Mouse (Mus musculus): Measurements from ENCODE around the gene Wipf1. TPM values are rescaled to one million over a fixed set of nuclear protein-coding genes. Genes with fewer than 3 reads are reported as not detected.
"Not testable (repeated sequence)": the region's sequence is repeated elsewhere in the genome, so short reads cannot be mapped to it uniquely, and the experiment has no call there.

The Wipf1 gene
- total RNA-seq (2021), result 10 to 100 TPM; 17.4 to 19.8 TPM
- long read RNA-seq, experiment 1, full-length matches to known transcripts, result 4 of 8 reads
- long read RNA-seq, experiment 1, partial matches to known transcripts, result 2 of 8 reads
- long read RNA-seq, experiment 1, other reads (novel, unspliced or antisense), result 2 of 8 reads
- long read RNA-seq, experiment 2, full-length matches to known transcripts, result 7 of 14 reads
- long read RNA-seq, experiment 2, partial matches to known transcripts, result 4 of 14 reads
- long read RNA-seq, experiment 2, other reads (novel, unspliced or antisense), result 3 of 14 reads

DNA sequence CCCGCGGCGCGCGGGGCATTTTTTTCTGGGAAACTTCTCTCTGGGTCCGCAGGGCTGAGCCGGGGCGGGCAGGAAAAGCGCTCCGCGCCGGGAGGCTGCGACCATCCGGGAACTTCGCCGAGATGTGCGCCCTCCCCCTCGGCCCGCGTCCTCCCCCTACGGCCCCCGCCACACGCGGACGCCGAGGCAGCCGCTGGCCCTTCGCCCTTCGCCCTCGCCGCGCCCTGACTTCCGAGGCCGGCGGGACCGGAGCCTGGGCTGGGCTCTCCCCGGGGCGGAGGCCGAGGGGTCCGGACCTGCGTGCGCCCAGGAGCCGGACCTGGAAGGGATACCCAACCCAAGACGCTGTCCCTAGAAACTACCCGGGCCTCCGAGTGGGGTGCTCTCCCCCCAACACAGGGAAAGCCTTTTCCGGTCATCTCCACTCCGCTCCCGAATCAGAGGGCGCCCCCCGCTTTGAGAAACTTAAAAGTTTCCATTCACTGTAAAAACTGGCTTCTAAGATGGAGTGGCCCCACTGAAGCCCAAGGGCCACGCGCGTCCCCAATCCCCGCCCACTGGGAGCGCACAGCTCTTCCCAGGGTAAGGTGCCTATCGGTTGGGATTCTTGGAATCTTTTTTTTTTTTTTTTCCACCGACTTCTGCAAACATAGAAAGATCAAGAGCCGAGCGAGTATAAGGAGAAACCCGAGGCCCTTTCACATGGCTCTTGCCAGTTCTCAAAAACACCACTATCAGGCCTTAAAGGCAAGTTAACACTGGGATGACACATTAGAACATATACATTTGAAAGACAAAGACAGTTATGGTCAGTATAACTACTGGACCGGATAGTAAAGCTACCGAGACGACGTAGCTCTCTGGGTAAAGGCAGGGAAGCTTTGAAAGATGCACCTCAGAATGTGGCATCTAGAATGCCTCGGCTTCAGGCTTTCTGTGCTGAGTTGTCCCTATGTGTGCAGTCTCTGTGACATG is at the start of gene Wipf1:
TSS of gene Wipf1 (minus strand) at position 379 of the 975 bp plus-strand sequence.
- DNase-seq, result peak; percentile 90
- intact Hi-C loops (cut with DNase I; ENCODE audit: low total_unique reads), result loop anchor here (5.0 kb wide), 1 partner anchor 37 kb away; no protein-coding TSS in a partner anchor

DNA sequence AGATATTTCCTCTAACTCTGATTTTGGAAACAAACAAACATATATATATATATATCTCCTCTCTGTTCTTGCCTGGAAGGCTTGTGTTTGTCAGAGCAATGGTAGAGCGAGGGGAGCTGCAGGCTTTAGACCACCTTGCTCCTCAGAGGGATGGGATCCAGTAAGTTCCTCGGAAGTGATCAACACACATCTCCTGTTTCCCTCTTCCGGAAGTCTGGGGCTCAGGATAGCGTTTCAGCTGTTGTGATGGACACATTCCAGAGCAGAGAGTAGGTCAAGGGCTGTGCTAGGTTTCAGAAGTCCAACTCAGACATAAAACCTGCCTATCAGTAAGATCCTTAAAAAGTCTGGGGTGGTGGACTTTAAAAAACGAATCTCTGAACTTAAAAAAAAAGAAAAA is 49.6 kb upstream of the Wipf1 start:
- DNase-seq, result peak; percentile 29
- intact Hi-C loops (cut with DNase I; ENCODE audit: low total_unique reads), result no loop called here

DNA sequence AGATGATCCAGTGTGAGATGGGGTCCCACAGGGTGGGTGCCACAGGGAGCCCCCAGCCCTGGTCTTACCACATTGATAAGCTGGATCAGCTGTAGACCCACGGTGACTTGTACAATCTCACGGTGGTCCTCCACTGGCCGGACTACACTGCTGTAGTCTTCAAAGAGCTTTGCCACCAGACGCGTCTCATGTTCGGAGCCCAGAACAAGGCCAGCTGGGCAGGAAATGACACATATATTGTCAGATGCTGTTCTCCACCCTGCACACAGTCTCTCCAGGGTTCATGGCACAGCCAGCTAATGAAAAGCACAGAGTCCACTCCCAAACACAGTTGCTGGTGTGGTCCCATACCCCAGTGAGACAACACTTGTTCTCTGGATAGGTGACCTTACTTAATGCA is 44.9 kb upstream of the Wipf1 start:
- intact Hi-C loops (cut with DNase I; ENCODE audit: low total_unique reads), result no loop called here
- no peak for DNase-seq

DNA sequence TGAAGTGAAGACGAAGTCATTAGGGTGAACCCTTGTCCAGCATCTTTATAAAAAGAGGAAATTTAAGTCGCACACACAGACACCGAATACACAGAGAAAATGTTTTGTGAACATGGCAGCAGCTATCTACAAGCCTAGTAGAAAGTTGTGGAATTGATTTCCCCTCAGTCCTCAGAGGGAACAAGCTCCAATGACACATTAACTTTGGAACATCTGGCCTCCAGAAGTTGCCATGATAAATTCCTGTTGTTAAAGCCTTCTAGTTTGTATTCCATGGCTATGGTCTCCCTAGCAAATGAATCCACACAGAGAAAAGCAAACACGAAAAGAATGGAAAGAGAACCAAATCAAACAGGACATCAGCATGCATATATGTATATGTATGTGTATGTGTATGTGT is 44.0 kb upstream of the Wipf1 start:
- intact Hi-C loops (cut with DNase I; ENCODE audit: low total_unique reads), result no loop called here
- DNase-seq, result no peak

DNA sequence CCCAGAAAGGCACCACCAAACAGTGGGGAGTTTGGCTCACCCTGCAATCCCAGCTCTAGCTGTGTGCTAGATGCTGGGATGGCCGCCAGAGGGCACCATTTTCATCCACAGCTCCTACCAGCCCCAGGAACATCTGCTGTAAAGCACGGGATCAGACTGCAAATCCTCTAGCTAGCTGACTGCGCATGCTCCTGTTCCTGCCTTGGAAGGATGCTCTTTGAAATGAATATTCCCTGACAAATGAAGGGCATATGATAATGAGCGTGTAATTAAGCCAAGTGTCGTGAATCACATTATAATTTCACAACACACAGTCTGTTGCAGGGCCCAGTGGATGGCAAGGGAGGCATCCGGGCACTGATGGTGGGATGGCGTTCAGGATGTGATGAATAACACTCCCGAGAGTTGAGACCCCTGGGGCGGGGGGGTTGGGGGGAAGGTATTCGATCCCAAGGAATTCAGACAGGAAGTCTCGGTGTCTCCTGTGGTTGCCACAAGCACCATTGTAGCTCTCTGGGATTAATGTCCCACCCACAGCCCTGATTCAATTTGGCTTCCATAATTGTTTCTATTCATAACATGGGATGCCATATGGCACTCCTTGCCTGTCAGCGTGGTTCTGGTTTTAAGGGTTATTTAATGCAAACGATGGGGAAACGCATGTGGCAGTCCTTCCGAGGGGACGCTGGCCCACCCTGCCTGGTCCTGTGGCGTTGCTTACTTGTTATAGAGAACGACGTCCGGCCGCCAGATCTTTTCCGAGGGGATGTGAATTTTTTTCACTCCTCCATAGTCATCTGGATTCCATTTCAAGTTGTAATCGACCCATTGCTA is 43.2 kb upstream of the Wipf1 start:
- intact Hi-C loops (cut with DNase I; ENCODE audit: low total_unique reads), result no loop called here
- DNase-seq, result peak; percentile 82

DNA sequence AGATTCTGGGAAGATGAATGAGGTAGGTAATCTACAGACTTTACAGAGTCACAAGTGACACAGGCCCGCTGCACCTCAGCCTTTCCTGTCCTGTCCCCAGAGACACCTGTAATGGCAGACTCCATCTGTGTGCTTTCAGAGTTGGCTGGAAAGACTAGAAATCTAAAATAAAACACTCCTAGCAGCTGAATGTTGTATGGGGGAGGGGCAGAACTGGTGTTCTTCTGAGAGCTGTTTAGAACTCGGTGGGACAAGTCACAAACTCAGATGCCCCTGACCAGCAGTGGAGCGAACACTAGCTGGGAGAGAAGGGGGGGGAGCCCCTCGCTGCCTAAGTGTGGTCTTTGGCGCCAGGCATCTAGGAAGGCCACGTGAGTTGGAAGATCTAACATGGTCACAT is 42.4 kb upstream of the Wipf1 start:
- DNase-seq, result no peak
- intact Hi-C loops (cut with DNase I; ENCODE audit: low total_unique reads), result no loop called here

DNA sequence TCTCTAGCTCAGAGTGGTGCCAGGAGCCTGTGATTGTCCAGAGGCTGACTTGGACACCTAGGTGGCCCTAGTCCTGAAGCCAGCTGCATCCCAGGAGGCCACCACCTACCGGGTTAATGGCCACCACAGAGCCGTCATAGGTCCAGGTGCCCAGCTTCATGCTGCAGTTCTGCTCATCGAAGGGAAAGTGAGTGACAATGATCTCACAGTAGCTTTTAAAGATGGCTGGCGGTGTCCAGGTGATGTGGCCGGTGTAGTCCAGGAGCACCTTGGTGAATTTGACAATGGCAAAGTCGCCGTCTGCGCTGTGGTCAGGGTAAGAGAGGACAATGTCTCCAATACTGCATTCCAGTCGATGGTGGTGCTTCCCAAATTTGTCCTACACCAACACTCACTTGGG is 41.8 kb upstream of the Wipf1 start:
- no peak for DNase-seq
- intact Hi-C loops (cut with DNase I; ENCODE audit: low total_unique reads), result no loop called here

DNA sequence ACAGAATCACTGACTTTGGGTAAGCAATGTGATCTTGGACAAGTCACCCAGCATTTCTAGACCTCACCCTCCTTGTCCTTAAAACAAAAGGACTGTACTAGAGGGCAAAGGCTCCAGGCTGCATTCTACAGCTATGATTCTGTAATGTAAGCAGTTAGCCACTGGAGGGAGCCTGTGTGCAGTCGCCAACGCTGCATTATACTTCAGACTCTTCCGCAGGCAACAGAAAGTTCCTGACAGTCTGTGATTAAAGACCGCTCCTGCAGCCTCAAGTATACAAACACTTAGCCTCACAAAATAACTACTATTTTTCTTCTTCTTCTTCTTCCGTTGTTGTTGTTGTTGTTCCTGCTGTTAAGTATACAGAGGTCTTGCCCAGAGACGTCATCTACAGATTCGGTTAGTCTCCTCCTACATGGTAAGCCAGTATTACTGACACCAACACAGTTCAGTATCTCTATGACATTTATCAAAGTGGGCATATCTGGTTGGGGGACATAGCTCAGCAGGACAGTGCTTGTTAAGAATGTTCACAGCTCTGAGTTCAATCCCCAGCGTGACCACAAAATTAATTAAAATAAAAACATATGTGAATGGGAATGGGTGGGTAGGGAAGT is 37.6 kb upstream of the Wipf1 start:
- DNase-seq, result no peak
- intact Hi-C loops (cut with DNase I; ENCODE audit: low total_unique reads), result no loop called here

DNA sequence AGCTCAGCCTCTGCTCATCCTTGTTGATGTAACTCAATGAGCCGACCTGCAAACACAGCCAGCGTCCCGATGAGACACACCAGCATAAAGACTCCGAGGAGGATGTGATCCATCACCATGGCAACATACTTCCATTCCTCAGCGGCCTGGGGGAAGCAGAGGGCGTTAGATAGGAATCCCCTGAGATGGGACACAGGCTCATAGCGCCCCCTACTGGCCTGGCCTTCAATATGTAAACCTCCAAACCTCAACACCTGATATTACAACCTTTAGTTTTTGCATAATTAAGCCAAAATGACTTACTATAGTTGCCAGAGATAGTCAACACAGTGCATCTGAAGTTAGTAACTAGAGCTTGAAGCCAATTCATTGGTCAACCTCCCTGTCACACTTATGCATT is 36.6 kb upstream of the Wipf1 start:
- intact Hi-C loops (cut with DNase I; ENCODE audit: low total_unique reads), result no loop called here
- no peak for DNase-seq

DNA sequence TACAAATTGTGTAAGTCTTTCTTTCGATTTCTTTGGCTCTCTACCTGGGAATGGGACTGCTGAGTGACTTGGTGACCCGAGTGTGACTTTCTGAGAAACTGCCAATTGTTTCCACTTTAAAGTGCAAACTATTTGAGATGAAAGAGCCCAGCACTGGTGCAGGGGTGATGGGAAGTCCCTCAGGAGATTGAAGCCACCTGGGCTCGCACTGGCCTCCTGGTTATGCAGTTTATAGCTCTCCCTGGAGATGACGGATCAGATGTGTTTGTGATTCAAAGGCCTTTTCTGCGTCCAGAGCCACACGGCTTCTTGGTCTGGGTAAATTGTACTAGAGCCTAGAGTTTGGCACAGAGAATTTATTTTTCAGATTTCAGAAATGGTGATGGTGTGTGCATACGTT is 34.2 kb upstream of the Wipf1 start:
- intact Hi-C loops (cut with DNase I; ENCODE audit: low total_unique reads), result no loop called here
- no peak for DNase-seq

DNA sequence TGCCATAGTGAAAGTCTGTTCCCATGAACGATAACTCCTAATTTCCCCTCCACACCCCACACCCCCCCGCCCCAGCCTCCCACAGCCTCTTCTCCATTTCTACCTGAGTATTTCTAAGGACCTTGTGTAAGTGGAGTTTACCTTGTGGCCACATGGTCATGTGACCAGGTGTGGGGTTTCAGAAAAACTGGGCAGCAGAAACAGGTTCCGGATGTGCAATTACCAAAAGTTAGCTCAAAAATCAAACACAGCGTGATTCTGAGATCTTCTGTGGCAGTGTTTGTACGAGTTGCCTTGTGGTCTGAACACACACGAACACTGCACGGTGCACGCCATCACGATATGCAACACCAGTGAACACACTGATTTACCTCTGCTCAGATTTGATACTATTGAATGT is 33.1 kb upstream of the Wipf1 start:
- DNase-seq, result no peak
- intact Hi-C loops (cut with DNase I; ENCODE audit: low total_unique reads), result no loop called here

DNA sequence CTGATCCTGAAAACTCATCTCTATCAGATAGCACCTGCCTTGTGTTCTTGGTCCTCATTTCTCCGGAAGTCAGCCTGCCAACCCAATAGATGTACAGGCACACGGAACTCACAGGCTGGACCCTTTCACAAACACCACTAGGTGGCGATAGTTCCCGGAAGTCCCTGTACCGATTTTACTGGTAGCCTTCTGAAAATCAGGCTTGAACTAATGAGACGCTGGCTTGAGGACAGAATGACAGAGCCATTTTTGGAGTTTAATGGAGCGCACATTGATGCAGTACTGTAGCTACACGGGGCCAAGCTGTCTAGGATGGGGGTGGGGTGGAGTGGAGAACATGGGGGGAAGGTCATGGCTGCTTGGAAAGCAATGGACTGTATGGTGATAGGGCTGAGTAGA is 32.1 kb upstream of the Wipf1 start:
- no peak for DNase-seq
- intact Hi-C loops (cut with DNase I; ENCODE audit: low total_unique reads), result no loop called here

DNA sequence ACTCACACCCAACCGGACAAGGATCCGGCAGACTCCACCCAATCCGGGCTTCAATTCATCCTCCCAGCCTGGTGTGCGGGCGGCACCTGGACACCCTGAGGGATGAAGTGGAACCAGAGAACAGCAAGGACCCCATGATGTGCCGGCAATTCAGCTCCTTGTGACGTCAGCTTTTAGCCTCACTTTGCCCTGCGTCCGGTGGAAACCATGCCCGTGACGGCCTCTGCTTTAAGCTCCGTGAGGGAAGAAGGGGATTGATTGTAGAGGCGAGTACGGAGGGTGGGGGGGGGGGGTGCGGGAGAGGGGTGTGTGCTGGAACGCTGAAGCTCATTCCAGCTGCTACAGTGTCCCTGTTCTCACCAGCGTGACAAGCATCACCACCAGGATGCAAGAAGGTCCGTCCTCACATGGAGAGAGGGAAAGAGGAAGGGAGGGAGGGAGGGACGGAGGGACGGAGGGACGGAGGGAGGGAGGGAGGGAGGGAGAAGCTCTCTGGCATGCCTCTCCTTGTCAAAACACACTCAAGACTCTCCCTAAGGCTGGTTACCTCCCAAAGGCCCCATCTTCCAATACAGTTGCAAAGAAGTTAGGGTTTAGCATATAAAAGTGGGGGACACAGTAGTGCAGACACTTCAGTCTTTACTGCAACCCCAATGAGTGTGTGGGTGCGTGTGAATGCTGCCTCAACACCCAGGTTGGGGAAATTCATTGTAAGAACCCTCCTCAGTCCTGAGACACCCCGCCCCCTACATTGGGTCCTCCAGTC is 31.5 kb upstream of the Wipf1 start:
- no peak for DNase-seq
- intact Hi-C loops (cut with DNase I; ENCODE audit: low total_unique reads), result no loop called here

DNA sequence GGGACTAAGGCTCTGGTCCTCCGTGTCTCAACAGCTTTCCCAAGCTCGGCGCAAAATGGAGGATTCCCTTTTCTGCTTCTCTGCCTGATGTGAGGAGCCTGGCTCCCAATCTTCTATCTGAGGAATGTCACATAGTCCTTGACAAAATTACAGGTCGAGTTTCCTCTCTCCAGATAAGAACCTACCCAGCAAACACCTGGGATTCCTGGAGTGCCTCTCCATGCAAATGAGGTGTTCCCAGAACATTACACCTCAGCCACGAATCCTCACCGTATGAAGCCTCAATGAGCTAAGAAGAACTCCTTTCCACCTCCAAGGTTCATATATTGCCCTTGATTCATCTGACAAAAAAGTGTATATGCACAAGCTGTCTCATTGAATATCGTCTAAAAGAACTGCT is 30.9 kb upstream of the Wipf1 start:
- intact Hi-C loops (cut with DNase I; ENCODE audit: low total_unique reads), result no loop called here
- no peak for DNase-seq

DNA sequence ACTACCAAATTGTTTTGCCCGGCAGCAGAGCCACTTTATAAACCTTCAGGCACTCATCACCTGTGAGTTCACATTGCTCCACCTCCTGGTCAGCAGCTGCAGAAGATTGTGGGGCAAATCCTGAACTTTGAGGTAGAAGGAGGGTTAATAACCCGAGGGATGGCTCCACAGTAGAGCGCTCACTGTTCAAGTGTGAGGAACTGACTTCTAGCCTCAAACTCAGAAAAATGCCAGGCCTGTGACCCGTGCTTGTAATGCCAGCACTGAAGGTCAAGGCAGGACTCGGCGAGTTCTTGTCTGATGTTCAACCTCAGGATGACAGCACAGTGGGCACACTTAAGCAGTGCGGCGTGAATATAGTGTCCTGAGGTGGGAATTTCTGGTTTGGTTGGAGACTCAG is 28.4 kb upstream of the Wipf1 start:
- intact Hi-C loops (cut with DNase I; ENCODE audit: low total_unique reads), result no loop called here
- no peak for DNase-seq

DNA sequence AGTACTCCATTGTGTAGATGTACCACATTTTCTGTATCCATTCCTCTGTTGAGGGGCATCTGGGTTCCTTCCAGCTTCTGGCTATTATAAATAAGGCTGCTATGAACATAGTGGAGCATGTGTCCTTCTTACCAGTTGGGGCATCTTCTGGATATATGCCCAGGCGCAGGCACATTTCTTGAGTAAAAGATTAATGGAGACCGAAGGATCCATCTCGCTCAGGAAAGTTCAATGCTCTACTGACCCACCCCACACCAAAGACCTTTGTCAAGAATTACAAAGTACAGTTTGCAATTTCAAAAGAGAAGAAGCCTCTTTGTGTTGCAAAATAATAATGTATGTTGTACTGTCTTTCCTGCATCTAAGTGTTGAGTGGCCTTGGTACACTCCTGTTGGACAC is 27.5 kb upstream of the Wipf1 start:
- DNase-seq; intact Hi-C loops (cut with DNase I; ENCODE audit: low total_unique reads): not testable (repeated sequence)

DNA sequence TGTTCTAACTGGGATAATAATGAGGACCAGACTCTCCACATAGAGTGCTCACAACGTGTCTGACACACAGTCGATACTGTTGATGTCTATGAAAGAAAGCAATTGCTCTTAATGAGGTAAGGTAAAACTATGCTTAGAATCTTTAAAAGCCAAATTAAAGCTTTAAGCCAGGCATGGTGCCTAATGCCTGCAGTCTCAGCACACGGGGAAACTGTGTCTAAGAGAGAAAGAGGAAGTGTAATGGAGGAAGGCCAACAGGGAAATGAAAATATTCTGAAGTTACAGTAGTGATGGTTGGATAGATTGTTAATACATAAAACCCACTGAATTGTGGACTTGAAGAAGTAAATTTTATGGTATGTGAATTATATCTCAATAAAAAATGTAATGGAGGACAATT is 24.9 kb upstream of the Wipf1 start:
- intact Hi-C loops (cut with DNase I; ENCODE audit: low total_unique reads), result no loop called here

DNA sequence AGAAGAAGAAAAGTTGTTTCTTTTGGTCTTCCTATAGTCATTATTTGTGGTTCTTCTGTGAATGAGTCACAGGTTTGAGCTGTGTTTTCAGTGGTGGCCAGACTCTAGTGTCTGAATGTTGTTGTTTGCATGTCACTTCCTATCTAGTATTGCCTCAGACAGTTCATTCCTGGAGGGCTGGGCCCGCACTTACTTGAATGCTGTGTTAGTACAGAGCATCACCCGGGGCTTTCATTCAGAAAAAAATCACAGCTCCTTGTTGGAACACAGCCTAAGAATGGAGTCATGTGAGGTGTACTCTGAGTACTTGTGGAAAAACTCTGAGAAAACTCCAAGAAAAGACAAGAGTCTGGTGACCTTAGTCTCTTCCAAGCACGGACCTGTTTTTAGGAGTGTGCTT is 23.4 kb upstream of the Wipf1 start:
- intact Hi-C loops (cut with DNase I; ENCODE audit: low total_unique reads), result no loop called here
- DNase-seq, result no peak

More for the DNA sequence above, 24.9 kb upstream of the Wipf1 start:
- DNase-seq, result no peak

DNA sequence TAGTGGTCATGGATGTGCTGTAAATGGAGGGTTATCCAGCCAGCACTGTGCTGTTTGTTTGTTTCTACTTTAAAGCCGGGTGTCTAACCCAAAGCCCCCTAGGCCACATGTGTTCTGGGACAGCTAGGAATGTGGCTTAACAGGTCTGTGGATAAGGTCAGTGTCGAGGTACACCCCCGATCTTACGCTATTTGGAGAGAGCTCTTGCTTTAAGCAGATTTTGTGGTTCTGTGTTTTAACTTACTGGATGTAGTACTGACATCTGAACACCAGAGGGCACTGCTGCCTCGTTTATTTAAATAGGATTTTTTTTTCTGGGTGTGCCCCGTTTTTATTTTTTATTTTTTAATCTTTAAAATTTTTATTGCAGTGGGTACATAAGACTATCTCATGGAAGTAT is 21.2 kb upstream of the Wipf1 start:
- intact Hi-C loops (cut with DNase I; ENCODE audit: low total_unique reads), result no loop called here

More for the DNA sequence above, 21.2 kb upstream of the Wipf1 start:
- DNase-seq, result no peak
